7 mouse cellular contexts compared by ENCODE assay signal in the genomic region with DNA sequence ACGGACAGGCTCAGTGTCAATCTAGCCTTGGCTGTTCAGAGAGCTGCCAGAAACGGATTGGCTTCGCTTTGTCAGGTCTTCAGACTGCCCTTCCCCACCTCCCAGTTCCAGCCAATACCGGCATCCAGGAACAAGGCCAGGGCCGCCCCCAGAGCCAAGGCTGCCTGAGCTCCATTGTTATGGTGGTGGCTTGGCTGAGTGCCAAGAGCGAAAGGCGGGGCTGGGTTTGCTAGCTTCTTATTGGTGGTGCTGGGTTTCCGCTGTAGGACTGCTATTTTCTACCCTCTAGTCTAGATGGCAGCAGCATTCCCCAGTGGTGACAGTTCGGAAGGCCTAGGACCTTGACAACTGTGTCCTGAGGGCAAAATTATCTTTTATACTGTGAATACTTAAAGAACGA. TPM values are rescaled to one million over a fixed set of nuclear protein-coding genes. Genes with fewer than 3 reads are reported as not detected.
DNase-seq lines count a peak whose midpoint lies in the region; ATAC-seq and TF ChIP-seq lines count a peak whose summit lies in the region.

Gene Gstm7, minus strand, starts transcription at position 148 of the 400 bp plus-strand sequence.

- H3K27ac ChIP-seq in embryonic facial prominence, embryonic 13.5 days, result 0 out of 2 replicates have a peak within 1 kb of the TSS, but pooled peaks have one; percentile 60
- H3K27ac ChIP-seq in limb, embryonic 10.5 days, result peak within 1 kb of the TSS; percentile 83
- peak within 1 kb of the TSS; percentile 86 for H3K27ac ChIP-seq in midbrain, embryonic 13.5 days
- peak within 1 kb of the TSS; percentile 30 for H3K27ac ChIP-seq in small intestine, adult 2 months (ENCODE audit: insufficient read depth, low read depth, low read length)

- 0 out of 2 replicates have a peak, but pooled peaks have one; percentile 9 for TF ChIP-seq CTCF in small intestine, adult 2 months (IDR thresholded peaks at IDR 0.05; ENCODE audit: extremely low read depth, insufficient read length, insufficient replicate concordance, low read depth, low read length)

- peak; percentile 29; the same call in 1 of the 2 replicates for TF ChIP-seq POLR2A in small intestine, adult 2 months (IDR thresholded peaks at IDR 0.05; ENCODE audit: low read depth, low read length)

- H3K4me2 ChIP-seq in embryonic facial prominence, embryonic 13.5 days, result peak within 1 kb of the TSS; percentile 57
- H3K4me2 ChIP-seq in midbrain, embryonic 13.5 days (replicated peaks), result peak within 1 kb of the TSS; percentile 48

- ATAC-seq in embryonic facial prominence, embryonic 13.5 days (ENCODE audit: insufficient number of reproducible peaks, insufficient read depth, low FRiP score, low TSS enrichment, low read depth), result peak; percentile 92
- peak; percentile 99 for ATAC-seq in midbrain, embryonic 13.5 days

- 0 out of 2 replicates have a peak, but pooled peaks cover 6% of the 10 kb centered on the region for H3K4me1 ChIP-seq in embryonic facial prominence, embryonic 13.5 days
- H3K4me1 ChIP-seq in limb, embryonic 10.5 days, result peaks cover 12% of the 10 kb centered on the region
- H3K4me1 ChIP-seq in midbrain, embryonic 13.5 days (replicated peaks), result peaks cover 31% of the 10 kb centered on the region
- H3K4me1 ChIP-seq in small intestine, adult 2 months (ENCODE audit: control insufficient read depth, insufficient read depth, insufficient read length, low read length), result peaks cover 4% of the 10 kb centered on the region; the same call in 1 of the 2 replicates

- peak within 1 kb of the TSS; percentile 60 for H3K9ac ChIP-seq in embryonic facial prominence, embryonic 13.5 days
- H3K9ac ChIP-seq in midbrain, embryonic 13.5 days (replicated peaks), result peak within 1 kb of the TSS; percentile 40

- 5% methylated on average over 10 of the region's 10 CpGs for WGBS in embryonic facial prominence, embryonic 13.5 days
- WGBS in limb, embryonic 10.5 days, result 13% methylated on average over 10 of the region's 10 CpGs
- WGBS in midbrain, embryonic 13.5 days, result under 1% methylated on average over 10 of the region's 10 CpGs
- 4% methylated on average over 10 of the region's 10 CpGs for WGBS in small intestine, adult 2 months

- no peaks in the 10 kb centered on the region for H3K9me3 ChIP-seq in embryonic facial prominence, embryonic 13.5 days
- H3K9me3 ChIP-seq in limb, embryonic 10.5 days (replicated peaks), result no peaks in the 10 kb centered on the region
- H3K9me3 ChIP-seq in midbrain, embryonic 13.5 days, result no peaks in the 10 kb centered on the region

- DNase-seq in adrenal gland, postnatal 25 days, result peak; percentile 99
- peak; percentile 99 for DNase-seq in heart, adult 18-20 months
- peak; percentile 98 for DNase-seq in kidney, adult 18-20 months
- peak; percentile 97 for DNase-seq in limb, embryonic 10.5 days (ENCODE audit: low spot score)

- peak within 1 kb of the TSS; percentile 36 for H3K4me3 ChIP-seq in embryonic facial prominence, embryonic 13.5 days
- peak within 1 kb of the TSS; percentile 42 for H3K4me3 ChIP-seq in limb, embryonic 10.5 days
- peak within 1 kb of the TSS; percentile 28 for H3K4me3 ChIP-seq in midbrain, embryonic 13.5 days (replicated peaks)
- peak within 1 kb of the TSS; percentile 43 for H3K4me3 ChIP-seq in small intestine, adult 2 months (ENCODE audit: low read depth, low read length)

- H3K36me3 ChIP-seq in embryonic facial prominence, embryonic 13.5 days, result no peaks in the 10 kb centered on the region
- no peaks in the 10 kb centered on the region for H3K36me3 ChIP-seq in limb, embryonic 10.5 days
- H3K36me3 ChIP-seq in midbrain, embryonic 13.5 days, result no peaks in the 10 kb centered on the region
- H3K36me3 ChIP-seq in small intestine, adult 2 months (ENCODE audit: control insufficient read depth, insufficient read depth, low read length), result no peaks in the 10 kb centered on the region

- H3K27me3 ChIP-seq in embryonic facial prominence, embryonic 13.5 days, result no peaks in the 10 kb centered on the region
- 0 out of 2 replicates have a peak, but pooled peaks cover 2% of the 10 kb centered on the region for H3K27me3 ChIP-seq in limb, embryonic 10.5 days (ENCODE audit: low read depth, poor library complexity, severe bottlenecking)
- H3K27me3 ChIP-seq in midbrain, embryonic 13.5 days, result no peaks in the 10 kb centered on the region
- H3K27me3 ChIP-seq in small intestine, adult 2 months (ENCODE audit: control insufficient read depth, insufficient read depth, low read length), result no peaks in the 10 kb centered on the region

RNA-seq across cellular contexts. Expression of gene Gstm7, which starts in this region (rescaled TPM):
- total RNA-seq in adrenal gland, postnatal 25 days (2021), result 152 and 157 TPM in 2 replicates
- polyA plus RNA-seq in embryonic facial prominence, embryonic 13.5 days (2015; fragmentation: Nextera tagmentation; extraction: Ambion mirVana), result 30.6 and 31.3 TPM in 2 replicates
- total RNA-seq in heart, adult 18-20 months (2021), result 10 to 100 TPM; 69.7 to 92.0 TPM
- 12.2 and 26.0 TPM in 2 replicates for polyA plus RNA-seq in limb, embryonic 10.5 days (2016; fragmentation: Nextera tagmentation; extraction: Ambion mirVana)
- polyA plus RNA-seq in midbrain, embryonic 13.5 days (2015; fragmentation: Nextera tagmentation; extraction: Ambion mirVana), result 100 and 107 TPM in 2 replicates
- polyA plus RNA-seq in small intestine, adult 2 months (2012; rRNA removed), result 9.4 and 29.1 TPM in 2 replicates

Comparison
In these comparisons a context has a peak if more than half of its experiments do, and no peak if none do; other contexts are left out.
1. Peak in every context shown above with its lines: DNase-seq, ATAC-seq, H3K4me3 ChIP-seq and H3K27ac ChIP-seq.
2. H3K27ac ChIP-seq: peak in every context shown above with its lines; median percentile 86 in midbrain, embryonic 13.5 days; 83 in limb, embryonic 10.5 days; 60 in embryonic facial prominence, embryonic 13.5 days; 30 in small intestine, adult 2 months.